Mouse (Mus musculus): ENCODE measurements around the gene 3830406C13Rik. TPM values are rescaled to one million over a fixed set of nuclear protein-coding genes. Genes with fewer than 3 reads are reported as not detected.
A peak's percentile ranks its signal among the peaks of the same experiment; 100 is the strongest.
"Not testable (repeated sequence)": the region's sequence is repeated elsewhere in the genome, so short reads cannot be mapped to it uniquely, and the experiment has no call there.

The 3830406C13Rik gene
- 0.27 and 0.63 TPM in 2 replicates for polyA plus RNA-seq (2012)

DNA sequence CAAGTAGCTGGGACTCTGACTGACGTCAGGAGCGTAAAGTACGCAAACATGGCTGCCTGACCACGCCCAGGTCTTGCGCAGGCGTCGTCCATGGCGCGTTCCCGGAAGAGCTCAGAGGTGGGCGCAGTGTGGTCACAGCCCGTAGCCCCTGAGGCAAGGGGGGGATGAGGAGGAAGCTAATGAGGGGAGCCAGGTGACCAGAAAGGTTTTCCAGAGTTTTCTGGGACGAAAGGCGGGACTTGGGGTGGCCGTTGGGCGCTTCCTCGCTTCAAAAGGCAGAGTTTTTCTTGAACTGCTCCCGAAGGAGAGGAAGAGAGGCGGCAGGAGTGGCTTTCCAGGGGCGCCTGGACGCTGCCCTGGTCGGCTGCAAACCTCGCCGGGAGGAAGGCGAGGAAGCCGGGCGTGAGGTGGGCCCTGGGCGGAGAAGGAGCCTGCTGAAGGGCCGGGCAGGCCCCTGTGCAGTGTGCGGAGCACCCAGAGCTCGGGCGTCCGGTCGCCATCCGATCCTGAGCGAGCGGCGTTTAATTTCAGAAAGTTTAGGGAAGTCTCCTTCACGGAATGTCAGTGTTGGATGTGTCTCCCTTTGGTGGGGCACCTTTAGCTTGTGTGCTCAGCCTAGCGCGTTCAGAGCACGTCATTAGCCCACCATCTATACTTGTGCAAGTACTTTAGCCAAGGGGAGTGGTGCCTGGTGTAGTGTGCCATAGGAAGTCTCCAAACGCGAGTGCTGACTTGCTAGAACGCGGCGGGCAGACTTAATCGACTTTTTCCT lies at the start of gene 3830406C13Rik:
Gene 3830406C13Rik, plus strand, starts transcription at position 33 of the 772 bp plus-strand sequence.
- Histone ChIP-seq H3K4me1 (ENCODE audit: control insufficient read depth) (peaks cover 10% of the 10 kb centered on the region), H3K36me3 (ENCODE audit: control insufficient read depth) (peaks cover 9% of the 10 kb centered on the region), H3K9me3 (ENCODE audit: control insufficient read depth, low read length) (no peaks in the 10 kb centered on the region), H3K4me3 (replicated peaks) (peak within 1 kb of the TSS; percentile 76), H3K27me3 (ENCODE audit: control insufficient read depth) (peaks cover 2% of the 10 kb centered on the region; the same call in 1 of the 2 replicates)
- TF ChIP-seq GATA1 (IDR thresholded peaks at IDR 0.05; ENCODE audit: low read length), result no peak
- TF ChIP-seq TAL1 (IDR thresholded peaks at IDR 0.05; ENCODE audit: low read length), result no peak

DNA sequence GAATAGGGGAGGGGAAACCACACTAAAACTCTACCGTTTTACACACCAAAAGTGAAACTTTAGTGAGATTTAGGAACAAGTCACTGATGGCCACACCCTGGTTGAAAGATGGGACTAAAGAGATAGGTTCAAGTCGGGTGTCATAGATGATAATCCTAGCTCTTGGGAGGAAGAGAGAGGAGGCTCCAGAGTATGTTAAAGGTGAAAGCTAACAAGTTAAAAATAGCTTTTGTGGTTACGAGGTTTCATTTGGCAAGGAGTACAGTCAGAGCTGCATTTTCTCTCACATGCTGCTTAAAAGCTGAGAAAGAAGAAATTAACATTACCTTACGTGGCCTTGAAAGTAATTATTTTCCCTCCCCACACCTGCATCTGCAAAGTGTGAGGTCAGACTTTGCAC lies 40.2 kb upstream of the 3830406C13Rik start:
- no peaks in the 10 kb centered on the region for H3K9me3 ChIP-seq (ENCODE audit: control insufficient read depth, low read length)
- no peaks in the 10 kb centered on the region for H3K27me3 ChIP-seq (ENCODE audit: control insufficient read depth)
- no peaks in the 10 kb centered on the region for H3K36me3 ChIP-seq (ENCODE audit: control insufficient read depth)
- no peaks in the 10 kb centered on the region for H3K4me1 ChIP-seq (ENCODE audit: control insufficient read depth)
- H3K4me3 ChIP-seq (replicated peaks), result no peak overlapping the region
- no peak for TF ChIP-seq GATA1 (IDR thresholded peaks at IDR 0.05; ENCODE audit: low read length)
- no peak for TF ChIP-seq TAL1 (IDR thresholded peaks at IDR 0.05; ENCODE audit: low read length)

DNA sequence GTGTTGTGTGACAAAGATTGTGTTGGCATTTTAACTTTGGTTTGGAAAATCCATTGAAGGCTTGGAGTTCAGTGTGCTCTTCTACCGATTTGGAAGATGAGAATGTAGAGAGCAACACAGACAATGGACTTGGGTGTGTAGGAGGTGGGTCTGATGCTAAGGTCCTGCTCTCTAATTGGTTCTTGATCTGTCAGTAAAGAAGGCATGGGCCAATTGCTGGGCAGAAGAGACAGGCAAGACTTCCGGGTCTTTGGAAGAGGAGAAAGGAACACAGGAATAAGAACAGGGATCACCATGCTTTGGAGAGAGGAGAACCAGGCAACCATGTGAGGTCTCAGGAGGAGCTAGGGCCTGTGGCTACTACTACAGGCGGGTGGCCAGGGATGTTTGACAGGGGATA lies 7.9 kb upstream of the 3830406C13Rik start:
- TF ChIP-seq TAL1 (IDR thresholded peaks at IDR 0.05; ENCODE audit: low read length), result no peak
- no peak for TF ChIP-seq GATA1 (IDR thresholded peaks at IDR 0.05; ENCODE audit: low read length)
- Histone ChIP-seq H3K27me3 (ENCODE audit: control insufficient read depth) (peaks cover 2% of the 10 kb centered on the region; the same call in 1 of the 2 replicates), H3K4me3 (replicated peaks) (no peak overlapping the region), H3K9me3 (ENCODE audit: control insufficient read depth, low read length) (no peaks in the 10 kb centered on the region), H3K4me1 (ENCODE audit: control insufficient read depth) (no peaks in the 10 kb centered on the region), H3K36me3 (ENCODE audit: control insufficient read depth) (no peaks in the 10 kb centered on the region)

DNA sequence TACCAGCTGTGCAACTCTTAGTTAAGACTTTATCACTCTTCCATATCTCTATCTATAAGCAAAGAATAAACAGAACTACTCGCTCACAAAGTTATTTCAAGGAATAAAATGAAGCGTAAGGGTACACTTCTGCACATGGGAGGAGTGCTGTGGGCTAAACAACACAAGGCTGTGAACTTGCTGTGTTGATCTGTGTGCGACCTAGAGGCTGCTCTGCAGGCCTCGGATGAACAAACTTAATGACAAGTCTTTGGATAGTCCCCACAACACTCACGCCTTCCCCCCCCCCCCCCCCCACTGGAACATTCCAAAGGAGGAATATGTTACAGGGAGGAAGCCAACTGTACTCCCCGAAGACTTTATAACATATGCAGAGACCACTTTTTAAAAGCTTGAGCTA lies 332 bp upstream of the 3830406C13Rik start, which contains the start of gene Gm49355:
Gene Gm49355, plus strand, starts transcription at position 336 of the 400 bp plus-strand sequence.
- H3K4me1 ChIP-seq (ENCODE audit: control insufficient read depth), result peaks cover 10% of the 10 kb centered on the region
- peak within 1 kb of the TSS; percentile 76 for H3K4me3 ChIP-seq (replicated peaks)
- TF ChIP-seq TAL1 (IDR thresholded peaks at IDR 0.05; ENCODE audit: low read length) (no peak), GATA1 (IDR thresholded peaks at IDR 0.05; ENCODE audit: low read length) (no peak)
- H3K36me3 ChIP-seq (ENCODE audit: control insufficient read depth), result peaks cover 4% of the 10 kb centered on the region
- H3K9me3 ChIP-seq (ENCODE audit: control insufficient read depth, low read length), result no peaks in the 10 kb centered on the region
- peaks cover 2% of the 10 kb centered on the region; the same call in 1 of the 2 replicates for H3K27me3 ChIP-seq (ENCODE audit: control insufficient read depth)

DNA sequence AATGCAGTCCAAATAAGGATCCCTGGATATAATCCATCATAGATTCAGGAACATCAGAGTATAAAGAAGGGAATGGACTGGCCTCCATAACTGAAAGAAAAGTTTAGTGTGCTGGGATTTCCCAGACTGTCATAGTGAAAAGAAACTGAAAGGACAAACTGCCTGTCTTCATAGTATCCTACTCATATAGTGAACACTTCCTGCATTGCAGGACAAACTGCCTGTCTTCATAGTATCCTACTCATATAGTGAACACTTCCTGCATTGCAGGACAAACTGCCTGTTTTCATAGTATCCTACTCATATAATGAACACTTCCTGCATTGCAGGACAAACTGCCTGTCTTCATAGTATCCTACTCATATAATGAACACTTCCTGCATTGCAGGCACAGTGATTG lies 5.8 kb downstream of the 3830406C13Rik start:
- H3K36me3 ChIP-seq (ENCODE audit: control insufficient read depth), result peaks cover 18% of the 10 kb centered on the region
- not testable (repeated sequence) for H3K4me3 ChIP-seq (replicated peaks); H3K4me1 ChIP-seq (ENCODE audit: control insufficient read depth); H3K27me3 ChIP-seq (ENCODE audit: control insufficient read depth); H3K9me3 ChIP-seq (ENCODE audit: control insufficient read depth, low read length)

DNA sequence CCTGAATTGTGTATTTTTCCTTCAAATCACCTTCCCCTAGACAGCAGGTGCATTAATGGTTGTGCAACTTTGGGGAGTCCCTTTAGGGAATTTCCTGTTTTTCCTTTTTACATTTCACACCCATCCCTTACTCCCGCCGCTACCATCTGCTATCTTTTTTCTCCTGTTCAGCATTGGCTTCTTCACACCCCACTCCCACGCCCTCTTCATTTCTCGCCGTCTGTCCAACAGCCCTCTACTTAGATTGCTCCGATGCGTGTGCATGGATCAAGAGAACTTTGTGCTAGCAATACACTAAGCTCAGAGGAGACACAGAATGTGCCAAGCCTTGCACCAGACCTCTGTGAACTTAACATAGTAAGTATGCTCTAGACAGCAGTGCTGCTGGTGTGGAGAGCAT lies 12.4 kb downstream of the 3830406C13Rik start:
- Histone ChIP-seq H3K27me3 (ENCODE audit: control insufficient read depth) (no peaks in the 10 kb centered on the region), H3K4me3 (replicated peaks) (no peak overlapping the region), H3K4me1 (ENCODE audit: control insufficient read depth) (no peaks in the 10 kb centered on the region), H3K9me3 (ENCODE audit: control insufficient read depth, low read length) (no peaks in the 10 kb centered on the region), H3K36me3 (ENCODE audit: control insufficient read depth) (peaks cover 33% of the 10 kb centered on the region)
- TF ChIP-seq GATA1 (IDR thresholded peaks at IDR 0.05; ENCODE audit: low read length) (no peak), TAL1 (IDR thresholded peaks at IDR 0.05; ENCODE audit: low read length) (no peak)

DNA sequence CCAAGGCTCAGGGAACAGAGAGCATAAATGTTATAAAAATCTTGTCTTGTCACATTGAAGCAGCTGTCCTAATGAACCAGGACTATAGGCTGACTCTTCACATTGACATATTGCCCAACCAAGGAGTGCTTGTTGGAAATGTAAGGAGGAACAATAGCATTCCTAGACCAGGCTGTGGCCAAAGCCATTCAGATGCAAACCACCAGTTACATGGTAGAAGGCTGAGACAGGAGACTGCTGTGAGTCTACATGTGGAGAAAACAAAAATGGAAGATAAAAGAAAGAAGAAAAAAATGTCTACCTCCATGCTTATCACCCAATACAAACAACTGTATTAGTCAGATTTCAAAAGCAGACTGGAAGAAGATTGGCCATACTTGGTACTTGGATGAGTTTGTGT lies 15.2 kb downstream of the 3830406C13Rik start:
- no peak for TF ChIP-seq TAL1 (IDR thresholded peaks at IDR 0.05; ENCODE audit: low read length)
- no peak for TF ChIP-seq GATA1 (IDR thresholded peaks at IDR 0.05; ENCODE audit: low read length)
- Histone ChIP-seq H3K36me3 (ENCODE audit: control insufficient read depth) (peaks cover 32% of the 10 kb centered on the region), H3K4me3 (replicated peaks) (no peak overlapping the region), H3K27me3 (ENCODE audit: control insufficient read depth) (no peaks in the 10 kb centered on the region), H3K4me1 (ENCODE audit: control insufficient read depth) (no peaks in the 10 kb centered on the region), H3K9me3 (ENCODE audit: control insufficient read depth, low read length) (no peaks in the 10 kb centered on the region)

DNA sequence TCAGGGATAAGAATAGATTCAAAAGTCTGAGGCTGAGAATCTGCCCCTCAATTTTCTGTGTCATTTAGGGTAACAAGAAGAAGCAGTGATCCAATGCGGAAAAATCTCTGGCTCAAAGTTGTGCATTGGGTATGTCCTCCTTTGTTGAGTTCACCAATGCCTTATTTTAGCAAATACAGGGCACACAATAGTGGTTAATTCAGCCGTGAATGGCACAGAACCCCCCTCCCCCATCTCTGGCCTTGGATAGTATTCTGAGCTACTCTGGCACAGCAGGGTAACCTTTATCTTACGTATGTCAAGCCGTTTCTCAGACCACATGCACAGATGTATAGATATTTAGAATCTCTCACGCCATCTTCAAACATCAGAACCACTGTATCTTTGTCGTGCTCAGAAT lies 15.7 kb downstream of the 3830406C13Rik start:
- H3K4me1 ChIP-seq (ENCODE audit: control insufficient read depth), result no peaks in the 10 kb centered on the region
- no peak for TF ChIP-seq TAL1 (IDR thresholded peaks at IDR 0.05; ENCODE audit: low read length)
- no peak for TF ChIP-seq GATA1 (IDR thresholded peaks at IDR 0.05; ENCODE audit: low read length)

DNA sequence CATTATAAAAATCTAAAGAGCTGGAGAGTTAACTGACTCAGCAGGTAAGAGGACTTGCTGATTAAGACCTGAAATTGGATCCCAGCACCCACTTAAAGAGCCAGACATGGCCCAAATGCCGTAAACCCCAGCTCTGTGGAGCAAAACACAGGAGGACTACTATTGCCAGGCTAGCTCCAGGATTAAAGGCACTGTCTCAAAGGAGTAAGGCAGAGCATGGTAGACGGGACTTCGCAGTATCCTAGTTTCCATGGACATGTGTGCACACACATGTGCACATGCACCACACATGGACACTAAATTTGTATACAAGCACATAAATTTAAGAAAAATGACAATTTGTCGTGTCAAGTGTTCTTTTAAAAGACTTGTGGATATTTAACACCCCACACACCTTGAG lies 16.3 kb downstream of the 3830406C13Rik start:
- H3K4me3 ChIP-seq (replicated peaks), result no peak overlapping the region
- no peaks in the 10 kb centered on the region for H3K4me1 ChIP-seq (ENCODE audit: control insufficient read depth)
- peaks cover 29% of the 10 kb centered on the region for H3K36me3 ChIP-seq (ENCODE audit: control insufficient read depth)
- no peaks in the 10 kb centered on the region for H3K9me3 ChIP-seq (ENCODE audit: control insufficient read depth, low read length)
- TF ChIP-seq GATA1 (IDR thresholded peaks at IDR 0.05; ENCODE audit: low read length) (no peak), TAL1 (IDR thresholded peaks at IDR 0.05; ENCODE audit: low read length) (no peak)
- H3K27me3 ChIP-seq (ENCODE audit: control insufficient read depth), result no peaks in the 10 kb centered on the region

More for the DNA sequence above, 15.7 kb downstream of the 3830406C13Rik start:
- no peaks in the 10 kb centered on the region for H3K27me3 ChIP-seq (ENCODE audit: control insufficient read depth)
- no peaks in the 10 kb centered on the region for H3K9me3 ChIP-seq (ENCODE audit: control insufficient read depth, low read length)
- no peak overlapping the region for H3K4me3 ChIP-seq (replicated peaks)
- peaks cover 29% of the 10 kb centered on the region for H3K36me3 ChIP-seq (ENCODE audit: control insufficient read depth)

All from erythroblast, embryonic 14.5 days (primary cell).